Mouse (Mus musculus) forebrain, embryonic 16.5 days (tissue): Measurements from ENCODE around the gene Fndc10. TPM values are rescaled to one million over a fixed set of nuclear protein-coding genes. Genes with fewer than 3 reads are reported as not detected.

Experiments used
- ATAC-seq: fragments of 200-750 bp; cut with Nextera tagmentation; 2 replicates; pipeline ENCODE4 v1.8.0; 2017; ENCODE audit warnings: mild to moderate bottlenecking, moderate library complexity
- H3K27ac ChIP-seq: fragments of 300-500 bp; sonication (generic); 2 replicates; pipeline ENCODE4 v1.5.1; 2014; ENCODE audit warnings: low read length, control low read depth
- H3K27me3 ChIP-seq: fragments of 300-500 bp; sonication (generic); replicated peaks from 2 replicates; pipeline ENCODE4 v1.6.1; 2014; ENCODE audit warnings: low read length; ENCODE audit not compliant: control insufficient read depth, insufficient read depth
- H3K36me3 ChIP-seq: fragments of 300-500 bp; sonication (generic); 2 replicates; pipeline ENCODE4 v1.6.1; 2014; ENCODE audit not compliant: control insufficient read depth, insufficient read depth
- H3K4me1 ChIP-seq: fragments of 300-500 bp; sonication (generic); replicated peaks from 2 replicates; pipeline ENCODE4 v1.6.1; 2014; ENCODE audit warnings: low read length; ENCODE audit not compliant: control insufficient read depth, insufficient read depth
- H3K4me2 ChIP-seq: fragments of 300-500 bp; sonication (generic); 2 replicates; pipeline ENCODE4 v1.6.1; 2014; ENCODE audit warnings: mild to moderate bottlenecking, low read length, control low read depth
- H3K4me3 ChIP-seq: fragments of 300-500 bp; sonication (generic); replicated peaks from 2 replicates; pipeline ENCODE4 v1.5.1; 2014; ENCODE audit warnings: mild to moderate bottlenecking, low read length, control low read depth
- H3K9ac ChIP-seq: fragments of 300-500 bp; sonication (generic); replicated peaks from 2 replicates; pipeline ENCODE4 v1.6.1; 2014; ENCODE audit warnings: low read depth, low read length, control low read depth
- H3K9me3 ChIP-seq: fragments of 300-500 bp; sonication (generic); 2 replicates; pipeline ENCODE4 v1.6.1; 2016; ENCODE audit warnings: low read length; ENCODE audit not compliant: control insufficient read depth
- WGBS: fragments of 180-500 bp; shearing (Covaris S2); extraction: QIAGEN DNeasy Blood & Tissue Kit; methylation state at CpG from one replicate; pipeline ENCODE4 v1.1.7; 2014; 5-methylcytosine and 5-hydroxymethylcytosine counted together
- polyA plus RNA-seq: library from polyadenylated mRNA; unstranded; fragments of >200 nt; fragmentation: Nextera tagmentation; extraction: Ambion mirVana; gene quantifications from 2 replicates; pipeline ENCODE4 v1.2.1, GENCODE M21; 2015

Fndc10 gene
- polyA plus RNA-seq, 1 experiment from 2014 or later = 7.5 TPM

- Histone ChIP-seq H3K9me3 (no peaks in the 10 kb centered on the region), H3K4me3 (no peak overlapping the region), H3K4me2 (peak overlapping the region; percentile 81), H3K27me3 (no peaks in the 10 kb centered on the region), H3K36me3 (no peaks in the 10 kb centered on the region), H3K9ac (no peak overlapping the region), H3K4me1 (peaks cover 22% of the 10 kb centered on the region), H3K27ac (no peak overlapping the region)
- WGBS = 79% methylated on average over 16 of the region's 16 CpGs
- ATAC-seq = no peak
Observed at GRCm38 (mm10) chr4:155696261-155697255, 2.4 kb downstream of the Fndc10 start.

- Histone ChIP-seq H3K27ac (no peak overlapping the region), H3K27me3 (no peaks in the 10 kb centered on the region), H3K9ac (no peak overlapping the region), H3K36me3 (no peaks in the 10 kb centered on the region), H3K9me3 (no peaks in the 10 kb centered on the region), H3K4me2 (no peak overlapping the region), H3K4me1 (peaks cover 18% of the 10 kb centered on the region), H3K4me3 (no peak overlapping the region)
- ATAC-seq = no peak
Observed at GRCm38 (mm10) chr4:155700425-155700824, 6.3 kb downstream of the Fndc10 start.

GRCm38 (mm10) chr4:155703425-155703929, 9.3 kb downstream of the Fndc10 start:
- Histone ChIP-seq H3K27ac (no peak overlapping the region), H3K9me3 (no peaks in the 10 kb centered on the region), H3K4me3 (no peak overlapping the region), H3K4me1 (peaks cover 10% of the 10 kb centered on the region), H3K9ac (no peak overlapping the region), H3K4me2 (no peak overlapping the region), H3K36me3 (no peaks in the 10 kb centered on the region), H3K27me3 (no peaks in the 10 kb centered on the region)
- ATAC-seq = no peak
- WGBS = 93% methylated on average over 4 of the region's 4 CpGs

GRCm38 (mm10) chr4:155704721-155705591, 10.8 kb downstream of the Fndc10 start, which contains the start of gene Ssu72:
Ssu72 (plus strand) TSS chr4:155704800.
- Histone ChIP-seq H3K4me1 (peaks cover 10% of the 10 kb centered on the region), H3K4me3 (peak within 1 kb of the TSS; percentile 93), H3K9ac (peak within 1 kb of the TSS; percentile 90), H3K36me3 (no peaks in the 10 kb centered on the region), H3K27ac (peak within 1 kb of the TSS; percentile 97), H3K4me2 (peak within 1 kb of the TSS; percentile 94), H3K27me3 (no peaks in the 10 kb centered on the region), H3K9me3 (no peaks in the 10 kb centered on the region)
- peak; percentile 96 for ATAC-seq
- WGBS = under 1% methylated on average over 83 of the region's 83 CpGs

- Histone ChIP-seq H3K27me3 (no peaks in the 10 kb centered on the region), H3K36me3 (no peaks in the 10 kb centered on the region), H3K9me3 (no peaks in the 10 kb centered on the region), H3K9ac (peak overlapping the region; percentile 90), H3K4me3 (peak overlapping the region; percentile 93), H3K27ac (peak overlapping the region; percentile 97), H3K4me2 (peak overlapping the region; percentile 72), H3K4me1 (peaks cover 12% of the 10 kb centered on the region)
- no peak for ATAC-seq
- WGBS = under 1% methylated on average over 19 of the region's 19 CpGs
Observed at GRCm38 (mm10) chr4:155705592-155705929, 11.4 kb downstream of the Fndc10 start.

- Histone ChIP-seq H3K4me1 (peaks cover 15% of the 10 kb centered on the region), H3K9ac (no peak overlapping the region), H3K27me3 (no peaks in the 10 kb centered on the region), H3K4me2 (no peak overlapping the region), H3K27ac (no peak overlapping the region; the same call in 1 of the 2 replicates), H3K9me3 (no peaks in the 10 kb centered on the region), H3K36me3 (no peaks in the 10 kb centered on the region), H3K4me3 (no peak overlapping the region)
- WGBS = 73% methylated on average over 2 of the region's 2 CpGs
- no peak for ATAC-seq
Observed at GRCm38 (mm10) chr4:155708582-155708981, 14.4 kb downstream of the Fndc10 start.

- Histone ChIP-seq H3K4me3 (no peak overlapping the region), H3K4me2 (no peak overlapping the region), H3K27ac (no peak overlapping the region), H3K4me1 (peaks cover 15% of the 10 kb centered on the region), H3K9ac (no peak overlapping the region), H3K27me3 (no peaks in the 10 kb centered on the region), H3K9me3 (no peaks in the 10 kb centered on the region), H3K36me3 (no peaks in the 10 kb centered on the region)
- ATAC-seq = no peak
Observed at GRCm38 (mm10) chr4:155708988-155709387, 14.8 kb downstream of the Fndc10 start.

GRCm38 (mm10) chr4:155710521-155711252, 16.5 kb downstream of the Fndc10 start:
- Histone ChIP-seq H3K4me2 (no peak overlapping the region), H3K36me3 (peaks cover 2% of the 10 kb centered on the region; the same call in 1 of the 2 replicates), H3K9ac (no peak overlapping the region), H3K4me3 (no peak overlapping the region), H3K27me3 (no peaks in the 10 kb centered on the region), H3K9me3 (no peaks in the 10 kb centered on the region), H3K4me1 (peaks cover 10% of the 10 kb centered on the region), H3K27ac (no peak overlapping the region)
- no peak for ATAC-seq
- WGBS = 42% methylated on average over 6 of the region's 6 CpGs
